Mouse (Mus musculus): ENCODE measurements at regions not wholly inside any gene's neighbourhood (a gene's known extent, or its start where the extent isn't known, plus 50 kb on each side); places are given as distances from the start of the nearest gene placed in this dataset.

- no peak for ATAC-seq
- 13% methylated on average over 6 of the region's 6 CpGs for WGBS
- H3K4me1 ChIP-seq (ENCODE audit: control insufficient read depth, insufficient read depth, low read length): no peaks in the 10 kb centered on the region; the same call in 1 of the 2 replicates
These were observed 60.6 kb upstream of the Kras start for GRCm38 (mm10) chr6:145310601-145311000.

GRCm38 (mm10) chr6:145309025-145309424 lies 59.0 kb upstream of the Kras start:
- no peak overlapping the region for H3K4me2 ChIP-seq (ENCODE audit: low read length)
- 90% methylated on average over 3 of the region's 3 CpGs for WGBS
- H3K4me3 ChIP-seq (ENCODE audit: low read depth, low read length): no peak overlapping the region
- H3K9ac ChIP-seq (ENCODE audit: low read depth, low read length): no peak overlapping the region
- H3K9me3 ChIP-seq (replicated peaks; ENCODE audit: control insufficient read depth, low read length, poor library complexity, severe bottlenecking): no peaks in the 10 kb centered on the region
- no peak for ATAC-seq
- H3K27me3 ChIP-seq (ENCODE audit: control insufficient read depth, insufficient read depth, low read depth, low read length): no peaks in the 10 kb centered on the region
- no peaks in the 10 kb centered on the region; the same call in 1 of the 2 replicates for H3K4me1 ChIP-seq (ENCODE audit: control insufficient read depth, insufficient read depth, low read length)
- H3K27ac ChIP-seq (ENCODE audit: low read length): no peak overlapping the region
- no peaks in the 10 kb centered on the region for H3K36me3 ChIP-seq (ENCODE audit: control insufficient read depth, insufficient read depth, low read length)

More at GRCm38 (mm10) chr6:145310601-145311000, 60.6 kb upstream of the Kras start:
- Histone ChIP-seq H3K27me3 (ENCODE audit: control insufficient read depth, insufficient read depth, low read depth, low read length) (no peaks in the 10 kb centered on the region), H3K9ac (ENCODE audit: low read depth, low read length) (no peak overlapping the region), H3K9me3 (replicated peaks; ENCODE audit: control insufficient read depth, low read length, poor library complexity, severe bottlenecking) (no peaks in the 10 kb centered on the region), H3K4me2 (ENCODE audit: low read length) (no peak overlapping the region), H3K4me3 (ENCODE audit: low read depth, low read length) (no peak overlapping the region), H3K36me3 (ENCODE audit: control insufficient read depth, insufficient read depth, low read length) (no peaks in the 10 kb centered on the region), H3K27ac (ENCODE audit: low read length) (no peak overlapping the region)

- H3K9me3 ChIP-seq (replicated peaks; ENCODE audit: control insufficient read depth, low read length, poor library complexity, severe bottlenecking): no peaks in the 10 kb centered on the region
- H3K4me2 ChIP-seq (ENCODE audit: low read length): no peak overlapping the region
- no peaks in the 10 kb centered on the region for H3K36me3 ChIP-seq (ENCODE audit: control insufficient read depth, insufficient read depth, low read length)
- no peaks in the 10 kb centered on the region for H3K27me3 ChIP-seq (ENCODE audit: control insufficient read depth, insufficient read depth, low read depth, low read length)
- no peak overlapping the region for H3K9ac ChIP-seq (ENCODE audit: low read depth, low read length)
- H3K27ac ChIP-seq (ENCODE audit: low read length): no peak overlapping the region
- no peak for ATAC-seq
- no peak overlapping the region for H3K4me3 ChIP-seq (ENCODE audit: low read depth, low read length)
- 97% methylated on average over 8 of the region's 8 CpGs for WGBS
- H3K4me1 ChIP-seq (ENCODE audit: control insufficient read depth, insufficient read depth, low read length): peaks cover 7% of the 10 kb centered on the region
These were observed 57.2 kb upstream of the Kras start for GRCm38 (mm10) chr6:145307237-145307636.

GRCm38 (mm10) chr6:145306331-145307124 lies 56.5 kb upstream of the Kras start:
- H3K27me3 ChIP-seq (ENCODE audit: control insufficient read depth, insufficient read depth, low read depth, low read length): no peaks in the 10 kb centered on the region
- ATAC-seq: no peak

GRCm38 (mm10) chr6:145305669-145306068 lies 55.6 kb upstream of the Kras start:
- WGBS: 98% methylated on average over 5 of the region's 5 CpGs
- Histone ChIP-seq H3K36me3 (ENCODE audit: control insufficient read depth, insufficient read depth, low read length) (no peaks in the 10 kb centered on the region), H3K4me2 (ENCODE audit: low read length) (no peak overlapping the region), H3K27me3 (ENCODE audit: control insufficient read depth, insufficient read depth, low read depth, low read length) (no peaks in the 10 kb centered on the region), H3K27ac (ENCODE audit: low read length) (no peak overlapping the region), H3K4me3 (ENCODE audit: low read depth, low read length) (no peak overlapping the region), H3K9me3 (replicated peaks; ENCODE audit: control insufficient read depth, low read length, poor library complexity, severe bottlenecking) (no peaks in the 10 kb centered on the region), H3K9ac (ENCODE audit: low read depth, low read length) (no peak overlapping the region), H3K4me1 (ENCODE audit: control insufficient read depth, insufficient read depth, low read length) (peaks cover 7% of the 10 kb centered on the region)
- no peak for ATAC-seq

More at GRCm38 (mm10) chr6:145306331-145307124, 56.5 kb upstream of the Kras start:
- H3K27ac ChIP-seq (ENCODE audit: low read length): no peak overlapping the region
- H3K36me3 ChIP-seq (ENCODE audit: control insufficient read depth, insufficient read depth, low read length): no peaks in the 10 kb centered on the region
- no peak overlapping the region for H3K4me3 ChIP-seq (ENCODE audit: low read depth, low read length)
- no peak overlapping the region for H3K9ac ChIP-seq (ENCODE audit: low read depth, low read length)
- 70% methylated on average over 18 of the region's 18 CpGs for WGBS
- no peaks in the 10 kb centered on the region for H3K9me3 ChIP-seq (replicated peaks; ENCODE audit: control insufficient read depth, low read length, poor library complexity, severe bottlenecking)
- H3K4me2 ChIP-seq (ENCODE audit: low read length): no peak overlapping the region
- peaks cover 7% of the 10 kb centered on the region for H3K4me1 ChIP-seq (ENCODE audit: control insufficient read depth, insufficient read depth, low read length)

- peak overlapping the region; percentile 6; the same call in 1 of the 2 replicates for H3K4me3 ChIP-seq (ENCODE audit: low read depth, low read length)
- H3K4me2 ChIP-seq (ENCODE audit: low read length): peak overlapping the region; percentile 49
- H3K27ac ChIP-seq (ENCODE audit: low read length): peak overlapping the region; percentile 54
- peak; percentile 77 for ATAC-seq
- H3K4me1 ChIP-seq (ENCODE audit: control insufficient read depth, insufficient read depth, low read length): peaks cover 7% of the 10 kb centered on the region
- no peaks in the 10 kb centered on the region for H3K27me3 ChIP-seq (ENCODE audit: control insufficient read depth, insufficient read depth, low read depth, low read length)
- H3K9me3 ChIP-seq (replicated peaks; ENCODE audit: control insufficient read depth, low read length, poor library complexity, severe bottlenecking): no peaks in the 10 kb centered on the region
- no peaks in the 10 kb centered on the region for H3K36me3 ChIP-seq (ENCODE audit: control insufficient read depth, insufficient read depth, low read length)
- WGBS: 5% methylated on average over 18 of the region's 18 CpGs
- H3K9ac ChIP-seq (ENCODE audit: low read depth, low read length): peak overlapping the region; percentile 53
These were observed 53.6 kb upstream of the Kras start for GRCm38 (mm10) chr6:145303641-145304070.

GRCm38 (mm10) chr6:145302907-145303640 lies 53.0 kb upstream of the Kras start:
- no peak for ATAC-seq
- Histone ChIP-seq H3K27ac (ENCODE audit: low read length) (peak overlapping the region; percentile 54), H3K9ac (ENCODE audit: low read depth, low read length) (peak overlapping the region; percentile 53), H3K4me2 (ENCODE audit: low read length) (peak overlapping the region; percentile 49), H3K36me3 (ENCODE audit: control insufficient read depth, insufficient read depth, low read length) (no peaks in the 10 kb centered on the region), H3K27me3 (ENCODE audit: control insufficient read depth, insufficient read depth, low read depth, low read length) (no peaks in the 10 kb centered on the region), H3K4me1 (ENCODE audit: control insufficient read depth, insufficient read depth, low read length) (peaks cover 7% of the 10 kb centered on the region), H3K9me3 (replicated peaks; ENCODE audit: control insufficient read depth, low read length, poor library complexity, severe bottlenecking) (no peaks in the 10 kb centered on the region), H3K4me3 (ENCODE audit: low read depth, low read length) (peak overlapping the region; percentile 6; the same call in 1 of the 2 replicates)
- 53% methylated on average over 21 of the region's 22 CpGs for WGBS

GRCm38 (mm10) chr6:145302105-145302504 lies 52.1 kb upstream of the Kras start:
- Histone ChIP-seq H3K36me3 (ENCODE audit: control insufficient read depth, insufficient read depth, low read length) (no peaks in the 10 kb centered on the region), H3K27ac (ENCODE audit: low read length) (no peak overlapping the region), H3K4me1 (ENCODE audit: control insufficient read depth, insufficient read depth, low read length) (peaks cover 7% of the 10 kb centered on the region), H3K27me3 (ENCODE audit: control insufficient read depth, insufficient read depth, low read depth, low read length) (no peaks in the 10 kb centered on the region), H3K9ac (ENCODE audit: low read depth, low read length) (no peak overlapping the region), H3K4me2 (ENCODE audit: low read length) (no peak overlapping the region), H3K9me3 (replicated peaks; ENCODE audit: control insufficient read depth, low read length, poor library complexity, severe bottlenecking) (no peaks in the 10 kb centered on the region), H3K4me3 (ENCODE audit: low read depth, low read length) (no peak overlapping the region)
- no peak for ATAC-seq
- 89% methylated on average over 10 of the region's 10 CpGs for WGBS

Measured in midbrain, embryonic 16.5 days (tissue).